Mouse (Mus musculus): ENCODE measurements around the gene Serpina1f. TPM values are rescaled to one million over a fixed set of nuclear protein-coding genes. Genes with fewer than 3 reads are reported as not detected.
"Not testable (repeated sequence)": the region's sequence is repeated elsewhere in the genome, so short reads cannot be mapped to it uniquely, and the experiment has no call there.

The Serpina1f gene
- polyA plus RNA-seq (2015; fragmentation: Nextera tagmentation; extraction: Ambion mirVana) = not detected in 2 replicates

DNA sequence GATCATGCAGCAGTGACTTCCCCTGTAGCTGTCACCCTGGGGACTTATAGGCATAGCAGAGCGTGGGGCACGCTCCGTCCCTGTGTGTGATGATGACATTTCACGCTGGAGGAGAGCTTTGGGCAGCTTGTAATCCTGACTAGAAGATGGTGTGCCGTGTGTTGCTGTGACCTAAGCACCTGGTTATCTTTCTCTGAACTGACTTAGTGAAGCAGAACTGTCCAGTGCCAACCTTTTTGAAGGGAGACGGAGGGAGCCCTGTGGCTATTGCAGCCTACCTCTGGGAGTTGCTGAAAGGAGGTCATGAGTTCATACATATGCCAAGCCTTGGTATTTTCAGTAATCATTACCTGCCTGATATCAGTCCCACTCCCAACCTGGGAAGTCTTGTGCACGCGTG, at the start of gene Serpina1f:
Gene Serpina1f, minus strand, starts transcription at position 101 of the 400 bp plus-strand sequence.
- no peak for ATAC-seq (ENCODE audit: low FRiP score, low read depth)
- no peaks in the 10 kb centered on the region for H3K27me3 ChIP-seq
- H3K36me3 ChIP-seq = no peaks in the 10 kb centered on the region
- no peaks in the 10 kb centered on the region for H3K4me1 ChIP-seq
- no peak within 1 kb of the TSS for H3K27ac ChIP-seq
- H3K4me3 ChIP-seq = no peak within 1 kb of the TSS
- no peak within 1 kb of the TSS for H3K9ac ChIP-seq
- WGBS = 91% methylated on average over 8 of the region's 8 CpGs
- no peak within 1 kb of the TSS for H3K4me2 ChIP-seq (replicated peaks)
- no peaks in the 10 kb centered on the region for H3K9me3 ChIP-seq

DNA sequence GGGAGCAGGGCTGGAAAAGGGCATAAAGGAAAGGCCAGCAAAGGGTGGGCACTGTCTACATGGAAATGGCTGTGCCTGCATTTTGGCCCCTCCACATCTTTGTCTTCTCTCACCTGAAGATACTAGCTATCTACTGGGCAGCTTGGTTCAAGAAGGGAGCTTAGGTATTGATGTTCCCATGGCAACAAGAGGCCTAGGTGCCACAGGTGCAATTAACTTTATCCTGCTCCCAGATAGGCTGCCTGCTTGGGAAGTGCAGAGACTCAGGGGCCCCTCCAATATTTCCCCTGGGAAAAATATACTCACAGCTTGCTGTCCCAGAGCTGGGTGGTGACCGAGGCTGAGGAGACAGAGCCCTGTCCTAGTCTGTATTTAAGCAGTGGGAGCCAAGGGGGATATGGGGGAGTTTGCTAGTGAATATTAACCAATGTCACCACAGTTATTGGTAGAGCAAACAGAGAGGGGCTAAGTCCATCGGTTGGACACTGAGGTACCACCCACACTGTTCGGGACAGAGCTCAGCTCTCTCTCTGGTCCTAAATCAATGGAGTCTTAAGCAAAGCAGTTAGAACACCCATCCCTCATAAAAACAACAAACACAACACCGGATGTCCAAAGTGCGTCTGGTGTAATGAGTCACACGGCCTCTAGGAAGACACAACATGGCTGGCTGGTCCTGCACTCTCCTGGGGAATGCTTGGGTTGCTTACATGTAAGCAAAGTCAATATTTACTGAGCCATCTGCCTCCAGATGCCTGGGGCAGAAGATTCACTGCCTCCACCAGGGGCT, 42.7 kb upstream of the Serpina1f start:
- WGBS = 83% methylated on average over 6 of the region's 6 CpGs
- not testable (repeated sequence) for H3K4me3 ChIP-seq; H3K27me3 ChIP-seq; ATAC-seq (ENCODE audit: low FRiP score, low read depth); H3K27ac ChIP-seq; H3K9me3 ChIP-seq; H3K36me3 ChIP-seq; H3K4me1 ChIP-seq; H3K4me2 ChIP-seq (replicated peaks); H3K9ac ChIP-seq

DNA sequence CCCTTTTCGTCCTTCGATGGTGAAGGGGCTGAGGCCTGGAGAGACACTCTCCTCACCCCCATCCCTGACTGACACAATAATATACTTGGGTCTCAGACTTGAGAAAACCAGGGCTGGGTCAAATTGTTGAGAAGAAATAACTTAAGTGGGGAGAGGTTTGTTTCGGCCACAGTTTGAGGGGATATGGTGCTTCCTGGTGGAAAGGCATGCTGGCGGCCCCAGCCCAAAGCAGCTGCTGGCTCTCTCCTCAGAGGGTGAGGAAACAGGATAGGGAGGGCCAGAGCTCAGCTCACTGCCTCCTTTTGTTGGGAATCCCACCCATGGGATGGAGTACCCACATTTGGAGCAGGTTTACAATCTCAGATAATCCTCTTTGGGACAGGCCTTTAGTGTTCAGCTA, 40.2 kb upstream of the Serpina1f start:
- H3K27me3 ChIP-seq; ATAC-seq (ENCODE audit: low FRiP score, low read depth); H3K9me3 ChIP-seq; H3K4me2 ChIP-seq (replicated peaks); H3K9ac ChIP-seq; H3K27ac ChIP-seq; H3K36me3 ChIP-seq; H3K4me1 ChIP-seq; H3K4me3 ChIP-seq: not testable (repeated sequence)
- WGBS = 94% methylated on average over 4 of the region's 4 CpGs

DNA sequence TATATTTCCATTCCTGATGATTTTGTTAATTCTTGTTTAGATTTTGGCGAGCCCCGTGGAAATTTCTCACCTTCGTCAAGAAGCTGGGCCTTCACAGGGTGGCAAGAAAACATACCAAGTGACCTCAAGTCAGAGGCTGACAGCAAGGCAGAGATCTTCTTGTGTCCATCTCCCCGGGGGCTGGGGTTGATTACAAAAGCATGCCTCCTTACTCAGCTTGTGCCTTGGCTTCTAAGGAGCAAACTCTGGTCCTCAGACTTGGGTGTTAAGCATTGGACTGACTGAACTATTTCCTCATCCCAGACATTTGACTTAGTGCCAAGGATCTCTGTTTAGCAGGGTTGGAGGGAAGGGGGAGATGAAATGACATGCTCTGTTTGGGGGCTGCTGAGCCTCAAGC, 39.8 kb upstream of the Serpina1f start:
- not testable (repeated sequence) for H3K4me1 ChIP-seq; H3K9me3 ChIP-seq; H3K4me2 ChIP-seq (replicated peaks); H3K27ac ChIP-seq; H3K9ac ChIP-seq; ATAC-seq (ENCODE audit: low FRiP score, low read depth); H3K36me3 ChIP-seq; H3K27me3 ChIP-seq; H3K4me3 ChIP-seq
- 87% methylated on average over 4 of the region's 4 CpGs for WGBS

DNA sequence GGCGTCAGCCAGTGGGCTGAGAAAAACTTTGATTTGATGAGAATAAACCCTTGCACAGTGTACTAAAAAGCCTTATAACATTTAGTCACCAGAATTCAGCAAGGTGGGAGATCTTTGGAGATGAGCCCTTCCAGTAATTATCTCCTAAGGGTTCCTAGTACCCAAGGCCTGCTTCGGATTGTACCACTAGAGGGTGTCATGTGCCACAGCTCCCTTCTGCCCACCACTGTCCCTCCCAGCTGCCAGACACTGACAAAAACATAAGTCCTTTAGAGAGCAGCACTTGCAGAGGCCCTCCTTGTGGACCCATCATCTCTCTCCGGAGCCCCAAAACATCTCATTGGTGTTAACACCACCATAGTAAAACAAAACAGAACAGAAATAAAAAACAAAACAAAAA, 16.2 kb upstream of the Serpina1f start:
- no peak overlapping the region for H3K27ac ChIP-seq
- 72% methylated on average over 3 of the region's 3 CpGs for WGBS

DNA sequence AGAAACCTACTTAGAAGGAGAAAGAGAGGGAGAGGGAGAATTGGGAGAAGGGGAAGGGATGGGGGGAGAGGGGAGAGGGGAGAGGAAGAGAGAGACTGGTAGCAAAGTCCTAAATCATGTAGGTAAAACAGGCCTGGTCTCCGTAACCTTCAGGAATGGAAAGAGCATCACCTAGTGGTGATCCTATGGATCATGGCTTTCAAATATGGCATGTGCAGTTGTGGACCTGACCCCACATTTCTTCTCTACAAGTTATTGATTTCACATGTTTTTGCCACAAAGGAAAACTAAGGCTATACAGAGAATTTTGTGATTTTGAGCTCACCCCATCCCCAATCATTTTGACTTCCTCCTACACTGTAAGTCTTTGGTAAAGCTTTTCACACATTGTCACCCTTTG, 15.1 kb upstream of the Serpina1f start:
- no peaks in the 10 kb centered on the region for H3K36me3 ChIP-seq
- H3K27me3 ChIP-seq = no peaks in the 10 kb centered on the region
- no peak overlapping the region for H3K9ac ChIP-seq
- WGBS = 44% methylated on average over 1 of the region's 1 CpGs
- H3K27ac ChIP-seq = no peak overlapping the region
- H3K4me3 ChIP-seq = no peak overlapping the region
- H3K4me1 ChIP-seq = no peaks in the 10 kb centered on the region
- H3K9me3 ChIP-seq = no peaks in the 10 kb centered on the region
- H3K4me2 ChIP-seq (replicated peaks) = no peak overlapping the region
- no peak for ATAC-seq (ENCODE audit: low FRiP score, low read depth)

More for the DNA sequence above, 16.2 kb upstream of the Serpina1f start:
- Histone ChIP-seq H3K4me3 (no peak overlapping the region), H3K4me2 (replicated peaks) (no peak overlapping the region), H3K27me3 (no peaks in the 10 kb centered on the region), H3K4me1 (no peaks in the 10 kb centered on the region), H3K9me3 (no peaks in the 10 kb centered on the region), H3K36me3 (no peaks in the 10 kb centered on the region), H3K9ac (no peak overlapping the region)
- no peak for ATAC-seq (ENCODE audit: low FRiP score, low read depth)

DNA sequence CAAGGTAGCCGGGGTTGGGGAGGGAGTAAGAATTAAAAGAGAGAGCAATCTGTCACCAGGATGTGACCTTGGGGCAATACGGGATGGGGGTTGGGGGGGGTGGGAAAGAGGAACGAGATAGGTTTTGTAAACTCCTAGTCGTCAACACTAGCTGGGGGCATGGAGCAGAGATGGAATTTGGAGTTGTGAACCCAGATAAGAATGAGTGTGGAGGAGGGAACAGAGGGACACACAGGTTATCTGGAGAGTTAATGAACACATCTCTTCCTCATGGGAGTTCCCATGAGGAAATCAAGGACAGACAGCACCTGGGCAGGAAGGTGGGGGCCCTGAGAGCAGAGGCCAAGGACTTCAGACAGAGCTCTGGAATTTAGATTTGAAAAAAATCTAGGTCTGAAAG, 10.8 kb upstream of the Serpina1f start:
- Histone ChIP-seq H3K9ac (no peak overlapping the region), H3K4me1 (no peaks in the 10 kb centered on the region), H3K4me2 (replicated peaks) (no peak overlapping the region), H3K27me3 (no peaks in the 10 kb centered on the region), H3K36me3 (no peaks in the 10 kb centered on the region), H3K27ac (no peak overlapping the region), H3K4me3 (no peak overlapping the region), H3K9me3 (no peaks in the 10 kb centered on the region)
- WGBS = 68% methylated on average over 4 of the region's 4 CpGs
- no peak for ATAC-seq (ENCODE audit: low FRiP score, low read depth)

DNA sequence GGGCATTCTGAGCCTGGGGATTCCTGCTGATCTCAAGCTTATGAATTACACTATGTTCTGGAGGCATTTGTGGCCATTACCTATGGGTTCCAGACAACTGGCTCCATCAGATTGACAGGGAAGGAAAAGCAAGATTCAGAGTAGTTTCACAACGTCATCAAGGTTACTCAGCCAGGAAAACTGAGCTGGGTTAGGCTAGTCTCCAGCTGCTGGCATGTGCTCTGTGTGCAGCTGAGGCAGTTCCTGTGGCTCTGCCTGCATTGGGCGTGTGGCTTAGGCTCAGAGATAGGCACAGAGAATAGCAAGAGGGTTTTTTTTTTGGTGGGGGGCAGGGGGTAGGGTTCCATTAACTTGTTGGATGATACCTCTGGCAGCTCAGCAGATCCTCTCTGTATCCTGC, 10.2 kb upstream of the Serpina1f start:
- Histone ChIP-seq H3K36me3 (no peaks in the 10 kb centered on the region), H3K27ac (no peak overlapping the region), H3K9ac (no peak overlapping the region), H3K4me2 (replicated peaks) (no peak overlapping the region), H3K27me3 (no peaks in the 10 kb centered on the region), H3K4me3 (no peak overlapping the region), H3K9me3 (no peaks in the 10 kb centered on the region), H3K4me1 (no peaks in the 10 kb centered on the region)
- ATAC-seq (ENCODE audit: low FRiP score, low read depth) = no peak
- WGBS = 69% methylated on average over 2 of the region's 2 CpGs

DNA sequence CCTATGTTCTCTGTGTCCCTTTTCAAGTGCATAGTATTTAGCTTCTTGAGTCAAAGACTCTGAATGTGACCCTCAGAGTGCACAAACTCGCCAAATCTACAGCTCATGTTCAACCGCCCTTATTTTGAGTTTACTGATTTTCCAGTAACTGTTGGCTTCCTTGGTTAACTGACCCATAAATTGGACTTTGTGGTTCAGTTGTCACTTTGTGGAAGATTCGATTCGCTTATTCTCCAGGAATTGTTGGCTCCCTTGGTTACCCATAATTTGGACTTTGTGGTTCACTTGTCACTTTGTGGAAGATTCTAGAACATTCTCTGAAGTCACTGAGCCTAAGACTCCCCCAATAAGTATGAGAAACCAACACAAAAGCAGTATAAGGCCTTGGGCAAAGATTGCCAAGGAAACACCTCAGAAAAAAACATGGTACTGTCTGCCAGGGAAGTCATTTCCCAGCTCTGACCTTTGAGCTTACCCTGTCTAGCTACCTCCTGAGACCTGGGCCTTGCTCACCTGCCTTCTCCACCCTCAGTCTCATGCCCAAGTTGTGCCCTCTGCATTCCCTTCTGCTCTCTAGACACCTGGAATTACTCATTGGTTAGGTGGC, 4.9 kb upstream of the Serpina1f start:
- ATAC-seq (ENCODE audit: low FRiP score, low read depth) = no peak
- H3K9me3 ChIP-seq = no peaks in the 10 kb centered on the region
- 86% methylated on average over 4 of the region's 4 CpGs for WGBS
- H3K9ac ChIP-seq = no peak overlapping the region
- H3K27ac ChIP-seq = no peak overlapping the region
- H3K4me3 ChIP-seq = no peak overlapping the region
- no peaks in the 10 kb centered on the region for H3K4me1 ChIP-seq
- no peaks in the 10 kb centered on the region for H3K36me3 ChIP-seq
- H3K4me2 ChIP-seq (replicated peaks) = no peak overlapping the region
- H3K27me3 ChIP-seq = no peaks in the 10 kb centered on the region

DNA sequence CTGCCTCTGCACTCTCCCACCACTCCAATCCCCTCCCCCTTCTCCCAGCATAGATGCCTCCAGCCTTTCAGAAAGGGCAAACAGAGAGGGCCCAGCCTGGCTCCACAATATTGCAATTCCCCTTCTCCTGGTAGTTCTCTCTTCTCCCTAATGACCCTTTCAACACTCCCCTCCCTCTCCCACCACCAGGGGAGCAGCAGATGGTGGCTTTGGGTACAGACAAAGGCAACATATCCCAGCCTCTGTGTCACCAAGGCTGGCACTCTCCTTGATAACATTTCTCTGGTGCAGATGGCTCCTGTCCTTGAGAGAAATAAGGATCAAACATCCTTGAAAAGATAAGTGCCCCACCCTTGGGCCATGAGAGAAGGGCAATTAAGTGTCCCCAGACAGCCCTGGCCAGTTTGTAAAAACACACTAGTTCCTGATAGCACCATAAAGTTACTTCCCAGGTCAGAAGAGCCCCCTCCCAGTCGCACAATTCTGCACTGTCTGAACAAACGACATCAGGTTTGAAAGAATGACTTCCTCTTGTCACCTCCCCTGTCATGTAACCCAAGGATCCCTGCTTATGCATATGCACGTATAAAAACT, 7.0 kb downstream of the Serpina1f start:
- Histone ChIP-seq H3K27ac (no peak overlapping the region), H3K36me3 (no peaks in the 10 kb centered on the region), H3K27me3 (no peaks in the 10 kb centered on the region), H3K4me1 (no peaks in the 10 kb centered on the region), H3K4me3 (no peak overlapping the region), H3K9me3 (no peaks in the 10 kb centered on the region), H3K9ac (no peak overlapping the region), H3K4me2 (replicated peaks) (no peak overlapping the region)
- WGBS = 18% methylated on average over 3 of the region's 3 CpGs
- ATAC-seq (ENCODE audit: low FRiP score, low read depth) = no peak

DNA sequence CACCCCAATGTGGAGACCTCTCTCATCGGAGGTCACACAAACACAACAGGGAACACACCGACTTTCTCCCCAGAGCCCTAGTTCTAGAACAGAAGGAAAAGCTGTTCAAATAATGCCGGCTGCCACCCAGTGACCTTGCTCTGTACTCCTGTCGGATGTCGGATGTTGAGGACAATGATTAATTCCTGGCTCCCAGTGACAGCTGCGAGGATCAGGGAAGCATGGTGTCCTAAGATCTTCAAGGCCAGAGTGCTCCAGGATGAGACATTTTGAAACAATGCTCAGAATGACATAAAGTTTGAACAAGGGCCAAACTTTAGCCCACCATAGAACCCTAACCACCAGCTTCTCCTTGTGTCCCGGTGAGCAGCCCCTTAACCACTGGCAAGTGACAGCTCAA, 8.3 kb downstream of the Serpina1f start:
- Histone ChIP-seq H3K36me3 (no peaks in the 10 kb centered on the region), H3K27me3 (no peaks in the 10 kb centered on the region), H3K4me2 (replicated peaks) (no peak overlapping the region), H3K9ac (no peak overlapping the region), H3K4me1 (no peaks in the 10 kb centered on the region), H3K4me3 (no peak overlapping the region), H3K9me3 (no peaks in the 10 kb centered on the region), H3K27ac (no peak overlapping the region)
- ATAC-seq (ENCODE audit: low FRiP score, low read depth) = no peak
- WGBS = 70% methylated on average over 7 of the region's 7 CpGs

DNA sequence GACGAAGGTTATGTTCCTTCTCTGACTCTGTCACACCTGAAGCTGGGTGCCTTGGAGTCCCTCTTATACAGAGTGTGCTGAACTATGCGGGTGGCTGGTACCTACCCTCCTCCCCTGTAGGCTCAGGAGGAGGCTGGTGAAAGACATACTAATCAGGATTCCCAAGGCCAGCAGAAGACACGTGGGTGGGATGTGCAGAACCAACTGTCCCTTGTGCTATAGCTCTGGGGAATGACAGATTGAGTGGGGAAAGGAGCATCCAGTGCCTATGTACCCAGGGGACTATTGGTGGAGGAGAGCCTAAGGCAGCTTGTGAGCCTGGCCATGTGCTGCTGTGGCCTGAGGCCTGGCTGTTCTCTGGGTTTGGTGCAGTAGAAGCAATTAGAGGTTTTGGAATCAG, 9.3 kb downstream of the Serpina1f start:
- no peak overlapping the region for H3K4me2 ChIP-seq (replicated peaks)
- no peaks in the 10 kb centered on the region for H3K4me1 ChIP-seq
- H3K27me3 ChIP-seq = no peaks in the 10 kb centered on the region
- WGBS = 73% methylated on average over 3 of the region's 3 CpGs
- H3K4me3 ChIP-seq = no peak overlapping the region
- H3K9ac ChIP-seq = no peak overlapping the region
- no peak overlapping the region for H3K27ac ChIP-seq
- no peak; the same call in 1 of the 2 replicates for ATAC-seq (ENCODE audit: low FRiP score, low read depth)
- no peaks in the 10 kb centered on the region for H3K9me3 ChIP-seq
- no peaks in the 10 kb centered on the region for H3K36me3 ChIP-seq

All from limb, embryonic 13.5 days (tissue).